Mouse (Mus musculus) myocyte (in vitro differentiated cells): ENCODE data around the gene Rgs6.

Experiments used
- POLR2A ChIP-seq: IDR thresholded peaks from one replicate; pipeline ENCODE4 v1.6.1; 2011; ENCODE audit warnings: low read depth, mild to moderate bottlenecking, control low read depth, moderate library complexity; ENCODE audit not compliant: insufficient read length
- USF1 ChIP-seq: IDR thresholded peaks from one replicate; pipeline ENCODE4 v1.6.1; 2011; ENCODE audit warnings: low read depth, mild to moderate bottlenecking, control low read depth, moderate library complexity

GRCm38 (mm10) chr12:82744826-82745225, 156.7 kb downstream of the Rgs6 start:
- no peak for TF ChIP-seq USF1
- TF ChIP-seq POLR2A = no peak
